Mouse (Mus musculus) limb, embryonic 14.5 days (tissue): ENCODE data around the gene Fbxl12. TPM values are rescaled to one million over a fixed set of nuclear protein-coding genes. Genes with fewer than 3 reads are reported as not detected.

Experiments
- ATAC-seq: fragments of 200-750 bp; cut with Nextera tagmentation; 2 replicates; pipeline ENCODE4 v1.8.0; 2017; ENCODE audit warnings: low read depth, moderate number of reproducible peaks, moderate TSS enrichment; ENCODE audit not compliant: low FRiP score
- DNase-seq: peaks from one replicate; pipeline ENCODE4 v3.0.0-alpha.2; 2015; ENCODE audit warnings: low spot score
- H3K27ac ChIP-seq: fragments of 300-500 bp; sonication (generic); replicated peaks from 2 replicates; pipeline ENCODE4 v1.5.1; 2014; ENCODE audit warnings: low read depth, mild to moderate bottlenecking, low read length, moderate library complexity, mixed read lengths
- H3K27me3 ChIP-seq: fragments of 300-500 bp; sonication (generic); 2 replicates; pipeline ENCODE4 v1.6.1; 2014; ENCODE audit warnings: low read length, mixed read lengths; ENCODE audit not compliant: control insufficient read depth, insufficient read depth
- H3K36me3 ChIP-seq: fragments of 300-500 bp; sonication (generic); 2 replicates; pipeline ENCODE4 v1.6.1; 2014; ENCODE audit warnings: mild to moderate bottlenecking, low read length, moderate library complexity, mixed read lengths; ENCODE audit not compliant: control insufficient read depth, insufficient read depth
- H3K4me1 ChIP-seq: fragments of 300-500 bp; sonication (generic); 2 replicates; pipeline ENCODE4 v1.6.1; 2014; ENCODE audit warnings: antibody characterized with exemption, low read length, mixed read lengths; ENCODE audit not compliant: control insufficient read depth, insufficient read depth
- H3K4me2 ChIP-seq: fragments of 300-500 bp; sonication (generic); replicated peaks from 2 replicates; pipeline ENCODE4 v1.6.1; 2014; ENCODE audit warnings: low read depth, mild to moderate bottlenecking, low read length, moderate library complexity; ENCODE audit not compliant: severe bottlenecking
- H3K4me3 ChIP-seq: fragments of 300-500 bp; sonication (generic); replicated peaks from 2 replicates; pipeline ENCODE4 v1.5.1; 2014; ENCODE audit warnings: low read length
- H3K9ac ChIP-seq: fragments of 300-500 bp; sonication (generic); 2 replicates; pipeline ENCODE4 v1.6.1; 2014; ENCODE audit warnings: mild to moderate bottlenecking, low read depth, low read length, moderate library complexity; ENCODE audit not compliant: severe bottlenecking
- H3K9me3 ChIP-seq: fragments of 300-500 bp; sonication (generic); 2 replicates; pipeline ENCODE4 v1.6.1; 2016; ENCODE audit warnings: low read length; ENCODE audit not compliant: control insufficient read depth
- POLR2A ChIP-seq: fragments of 200-500 bp; IDR thresholded peaks from 2 replicates; pipeline ENCODE4 v1.8.0; 2012; ENCODE audit warnings: inconsistent platforms, mild to moderate bottlenecking, moderate library complexity, borderline replicate concordance; ENCODE audit not compliant: insufficient read depth, insufficient read length; ENCODE audit errors: extremely low read depth
- WGBS: fragments of 180-500 bp; shearing (Covaris S2); extraction: QIAGEN DNeasy Blood & Tissue Kit; methylation state at CpG from one replicate; pipeline ENCODE4 v1.1.7; 2014; 5-methylcytosine and 5-hydroxymethylcytosine counted together
- polyA plus RNA-seq, 2 experiments: library from polyadenylated mRNA; depleted of rRNA in 1 of 2; stranded (reverse) in 1 of 2; unstranded in 1 of 2; fragments of >200 nt; fragmentation: Nextera tagmentation in 1 of 2; extraction: Ambion mirVana in 1 of 2; gene quantifications; 2 replicates each; pipeline versions ENCODE4 v1.2.1 to v1.2.3; 2012 to 2014

The Fbxl12 gene
- polyA plus RNA-seq, 2 experiments, result 12.9 to 41.5 TPM

- 82% methylated on average over 16 of the region's 16 CpGs for WGBS
- Histone ChIP-seq H3K27me3 (no peaks in the 10 kb centered on the region), H3K4me3 (no peak overlapping the region), H3K4me2 (no peak overlapping the region), H3K9me3 (no peaks in the 10 kb centered on the region), H3K36me3 (no peaks in the 10 kb centered on the region), H3K27ac (no peak overlapping the region), H3K4me1 (no peaks in the 10 kb centered on the region), H3K9ac (no peak overlapping the region)
- ATAC-seq, result no peak
- DNase-seq, result no peak
- no peak for TF ChIP-seq POLR2A
Measured at GRCm38 (mm10) chr9:20672047-20672446, 27.5 kb upstream of the Fbxl12 start.

- 91% methylated on average over 22 of the region's 22 CpGs for WGBS
- peaks cover 15% of the 10 kb centered on the region for H3K36me3 ChIP-seq
- no peak for DNase-seq
- no peaks in the 10 kb centered on the region for H3K4me1 ChIP-seq
- H3K4me2 ChIP-seq, result no peak overlapping the region
- no peak overlapping the region for H3K27ac ChIP-seq
- ATAC-seq, result no peak
- H3K27me3 ChIP-seq, result no peaks in the 10 kb centered on the region
- no peak for TF ChIP-seq POLR2A
- H3K4me3 ChIP-seq, result no peak overlapping the region
- H3K9me3 ChIP-seq, result no peaks in the 10 kb centered on the region
- no peak overlapping the region for H3K9ac ChIP-seq
Measured at GRCm38 (mm10) chr9:20668065-20668464, 23.5 kb upstream of the Fbxl12 start.

- 10% methylated on average over 7 of the region's 7 CpGs for WGBS
- Histone ChIP-seq H3K4me2 (no peak overlapping the region), H3K4me3 (no peak overlapping the region), H3K27ac (no peak overlapping the region), H3K27me3 (no peaks in the 10 kb centered on the region), H3K36me3 (peaks cover 29% of the 10 kb centered on the region), H3K9ac (no peak overlapping the region), H3K4me1 (no peaks in the 10 kb centered on the region), H3K9me3 (no peaks in the 10 kb centered on the region)
- DNase-seq (no peak), ATAC-seq (no peak)
- no peak for TF ChIP-seq POLR2A
Measured at GRCm38 (mm10) chr9:20666510-20667034, 22.0 kb upstream of the Fbxl12 start.

GRCm38 (mm10) chr9:20665925-20666324 lies 21.4 kb upstream of the Fbxl12 start:
- no peak for ATAC-seq
- Histone ChIP-seq H3K9ac (no peak overlapping the region), H3K4me3 (no peak overlapping the region), H3K27me3 (no peaks in the 10 kb centered on the region), H3K36me3 (peaks cover 35% of the 10 kb centered on the region), H3K9me3 (no peaks in the 10 kb centered on the region), H3K27ac (no peak overlapping the region), H3K4me2 (no peak overlapping the region), H3K4me1 (no peaks in the 10 kb centered on the region)
- no peak for TF ChIP-seq POLR2A
- WGBS, result 37% methylated on average over 8 of the region's 8 CpGs
- DNase-seq, result no peak

- no peak overlapping the region for H3K27ac ChIP-seq
- no peak overlapping the region for H3K4me2 ChIP-seq
- ATAC-seq (no peak), DNase-seq (no peak)
- H3K4me3 ChIP-seq, result no peak overlapping the region
- H3K9ac ChIP-seq, result no peak overlapping the region
- H3K27me3 ChIP-seq, result no peaks in the 10 kb centered on the region
- no peak for TF ChIP-seq POLR2A
- peaks cover 36% of the 10 kb centered on the region for H3K36me3 ChIP-seq
- 76% methylated on average over 5 of the region's 5 CpGs for WGBS
- no peaks in the 10 kb centered on the region for H3K9me3 ChIP-seq
- H3K4me1 ChIP-seq, result no peaks in the 10 kb centered on the region
Measured at GRCm38 (mm10) chr9:20664982-20665637, 20.5 kb upstream of the Fbxl12 start.
